Mouse (Mus musculus): ENCODE results near the gene Cd63. TPM values are rescaled to one million over a fixed set of nuclear protein-coding genes. Genes with fewer than 3 reads are reported as not detected.

Gene Cd63
- total RNA-seq, 1 experiment from 2014 or later: 39.6 TPM

GRCm38 (mm10) chr10:128960590-128961584 is 60.1 kb downstream of the Cd63 start, which contains the start of gene Mettl7b:
Gene Mettl7b, minus strand, starts transcription at chr10:128960988.
- peak; percentile 59 for ATAC-seq (replicated peaks; ENCODE audit: low read depth, poor library complexity, severe bottlenecking)

Other genes with a start within 250 kb of the Cd63 start
- 4.6 and 5.2 TPM in 2 replicates for gene Suox, start 226.9 kb upstream of the Cd63 start, total RNA-seq (2017)
- gene Rab5b, start 204.7 kb upstream of the Cd63 start, total RNA-seq (2017): 24.5 and 29.0 TPM in 2 replicates
- not detected in 2 replicates for gene Pmel, start 196.8 kb upstream of the Cd63 start, total RNA-seq (2017)
- 50.2 and 69.2 TPM in 2 replicates for gene Cdk2, start 196.0 kb upstream of the Cd63 start, total RNA-seq (2017)
- 5.3 and 8.4 TPM in 2 replicates for gene Dgka, start 156.1 kb upstream of the Cd63 start, total RNA-seq (2017)
- gene Pym1, start 153.1 kb upstream of the Cd63 start, total RNA-seq (2017): 37.9 and 50.1 TPM in 2 replicates
- 1.9 and 3.0 TPM in 2 replicates for gene Mmp19, start 110.1 kb upstream of the Cd63 start, total RNA-seq (2017)
- 29.7 and 34.6 TPM in 2 replicates for gene Dnajc14, start 96.9 kb upstream of the Cd63 start, total RNA-seq (2017)
- 3.2 and 3.7 TPM in 2 replicates for gene Tmem198b, start 96.6 kb upstream of the Cd63 start, total RNA-seq (2017)
- 212 and 320 TPM in 2 replicates for gene Sarnp, start 83.7 kb upstream of the Cd63 start, total RNA-seq (2017)
- 86.6 and 90.4 TPM in 2 replicates for gene Ormdl2, start 79.3 kb upstream of the Cd63 start, total RNA-seq (2017)
- gene Gdf11, start 9.3 kb upstream of the Cd63 start, total RNA-seq (2017): 0.39 TPM in 1 of 2 replicates, not detected in the other
- gene Rdh5, start 21.9 kb downstream of the Cd63 start, total RNA-seq (2017): 2.7 and 7.7 TPM in 2 replicates
- 95.3 and 109 TPM in 2 replicates for gene Bloc1s1, start 23.0 kb downstream of the Cd63 start, total RNA-seq (2017)
- gene Itga7, start 32.8 kb downstream of the Cd63 start, total RNA-seq (2017): not detected in 2 replicates
- not detected in 2 replicates for gene Mettl7b, start 60.0 kb downstream of the Cd63 start, total RNA-seq (2017)
- gene Olfr9, start 88.4 kb downstream of the Cd63 start, total RNA-seq (2017): not detected in 2 replicates
- not detected in 2 replicates for gene Olfr763, start 109.8 kb downstream of the Cd63 start, total RNA-seq (2017)
- not detected in 2 replicates for gene Olfr764-ps1, start 138.9 kb downstream of the Cd63 start, total RNA-seq (2017)
- gene Olfr765, start 149.0 kb downstream of the Cd63 start, total RNA-seq (2017): not detected in 2 replicates
- gene Olfr766-ps1, start 168.0 kb downstream of the Cd63 start, total RNA-seq (2017): not detected in 2 replicates
- gene Olfr767, start 181.9 kb downstream of the Cd63 start, total RNA-seq (2017): not detected in 2 replicates
- gene Olfr768, start 198.4 kb downstream of the Cd63 start, total RNA-seq (2017): not detected in 2 replicates
- not detected in 2 replicates for gene Olfr769, start 216.9 kb downstream of the Cd63 start, total RNA-seq (2017)
- gene Olfr770, start 238.0 kb downstream of the Cd63 start, total RNA-seq (2017): not detected in 2 replicates